Mouse (Mus musculus) liver, embryonic 15.5 days (tissue): Measurements from ENCODE around the gene Plcl2. TPM values are rescaled to one million over a fixed set of nuclear protein-coding genes. Genes with fewer than 3 reads are reported as not detected.

Experiments used
- ATAC-seq: fragments of 200-750 bp; cut with Nextera tagmentation; 2 replicates; pipeline ENCODE4 v1.8.0; 2017; ENCODE audit warnings: moderate number of reproducible peaks, mild to moderate bottlenecking, moderate library complexity; ENCODE audit not compliant: insufficient read depth
- H3K27ac ChIP-seq: fragments of 300-500 bp; sonication (generic); replicated peaks from 2 replicates; pipeline ENCODE4 v1.5.1; 2015; ENCODE audit warnings: mild to moderate bottlenecking, inconsistent platforms
- H3K27me3 ChIP-seq: fragments of 300-500 bp; sonication (generic); 2 replicates; pipeline ENCODE4 v1.6.1; 2015; ENCODE audit warnings: mild to moderate bottlenecking, inconsistent platforms
- H3K36me3 ChIP-seq: fragments of 300-500 bp; sonication (generic); replicated peaks from 2 replicates; pipeline ENCODE4 v1.6.1; 2015; ENCODE audit warnings: moderate library complexity, mild to moderate bottlenecking, inconsistent platforms
- H3K4me1 ChIP-seq: fragments of 300-500 bp; sonication (generic); replicated peaks from 2 replicates; pipeline ENCODE4 v1.6.1; 2015; ENCODE audit warnings: inconsistent platforms
- H3K4me2 ChIP-seq: fragments of 300-500 bp; sonication (generic); 2 replicates; pipeline ENCODE4 v1.6.1; 2015; ENCODE audit warnings: moderate library complexity, mild to moderate bottlenecking, inconsistent platforms
- H3K4me3 ChIP-seq: fragments of 300-500 bp; sonication (generic); replicated peaks from 2 replicates; pipeline ENCODE4 v1.5.1; 2015; ENCODE audit warnings: mild to moderate bottlenecking, inconsistent platforms
- H3K9ac ChIP-seq: fragments of 300-500 bp; sonication (generic); 2 replicates; pipeline ENCODE4 v1.6.1; 2015; ENCODE audit warnings: moderate library complexity, mild to moderate bottlenecking, inconsistent platforms
- H3K9me3 ChIP-seq: fragments of 300-500 bp; sonication (generic); replicated peaks from 2 replicates; pipeline ENCODE4 v1.6.1; 2016; ENCODE audit warnings: inconsistent platforms
- WGBS: fragments of 180-500 bp; shearing (Covaris S2); methylation state at CpG from one replicate; pipeline ENCODE4 v1.1.7; 2015; ENCODE audit warnings: mixed read lengths; ENCODE audit not compliant: insufficient replicate concordance; 5-methylcytosine and 5-hydroxymethylcytosine counted together
- polyA plus RNA-seq: library from polyadenylated mRNA; unstranded; fragments of >200 nt; fragmentation: Nextera tagmentation; extraction: Ambion mirVana; gene quantifications from 2 replicates; pipeline ENCODE4 v1.2.1, GENCODE M21; 2015

Gene Plcl2
- polyA plus RNA-seq, 1 experiment from 2014 or later: 1.6 TPM

- H3K4me1 ChIP-seq: no peaks in the 10 kb centered on the region
Observed at GRCm38 (mm10) chr17:50724376-50724775, 215.2 kb downstream of the Plcl2 start.

GRCm38 (mm10) chr17:50726265-50726664 is 217.1 kb downstream of the Plcl2 start:
- no peak overlapping the region for H3K27ac ChIP-seq
- no peak overlapping the region for H3K4me2 ChIP-seq
- H3K9me3 ChIP-seq: no peaks in the 10 kb centered on the region
- WGBS: 64% methylated on average over 2 of the region's 2 CpGs
- no peaks in the 10 kb centered on the region for H3K4me1 ChIP-seq
- H3K9ac ChIP-seq: no peak overlapping the region
- H3K4me3 ChIP-seq: no peak overlapping the region
- no peaks in the 10 kb centered on the region for H3K27me3 ChIP-seq
- H3K36me3 ChIP-seq: no peaks in the 10 kb centered on the region
- ATAC-seq: no peak

More at GRCm38 (mm10) chr17:50724376-50724775, 215.2 kb downstream of the Plcl2 start:
- Histone ChIP-seq H3K27me3 (no peaks in the 10 kb centered on the region), H3K9ac (no peak overlapping the region), H3K9me3 (no peaks in the 10 kb centered on the region), H3K4me2 (no peak overlapping the region), H3K36me3 (no peaks in the 10 kb centered on the region), H3K27ac (no peak overlapping the region), H3K4me3 (no peak overlapping the region)
- no peak for ATAC-seq
- 80% methylated on average over 2 of the region's 2 CpGs for WGBS

DNA sequence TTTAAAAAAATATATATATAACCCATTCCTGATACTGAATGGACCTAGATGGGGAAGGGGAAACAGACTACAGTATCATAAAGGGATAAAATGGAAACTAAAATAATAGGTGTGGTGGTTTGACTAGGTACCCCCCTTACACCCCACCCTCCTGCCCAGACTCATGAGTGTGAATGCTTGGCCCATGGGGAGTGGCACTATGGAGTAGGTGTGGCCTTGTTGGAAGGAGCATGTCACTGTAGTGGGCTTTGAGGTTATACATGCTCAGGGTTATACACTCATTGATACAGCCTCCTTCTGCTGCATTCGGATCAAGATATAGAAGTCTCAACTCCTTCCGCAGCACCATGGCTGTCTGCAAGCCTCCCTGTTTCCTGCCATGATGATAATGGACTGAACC is 219.8 kb downstream of the Plcl2 start:
- Histone ChIP-seq H3K27ac (no peak overlapping the region), H3K4me1 (no peaks in the 10 kb centered on the region), H3K36me3 (no peaks in the 10 kb centered on the region), H3K9me3 (no peaks in the 10 kb centered on the region), H3K27me3 (no peaks in the 10 kb centered on the region), H3K4me3 (no peak overlapping the region), H3K9ac (no peak overlapping the region), H3K4me2 (no peak overlapping the region)
- ATAC-seq: no peak
- WGBS: 44% methylated on average over 2 of the region's 2 CpGs

DNA sequence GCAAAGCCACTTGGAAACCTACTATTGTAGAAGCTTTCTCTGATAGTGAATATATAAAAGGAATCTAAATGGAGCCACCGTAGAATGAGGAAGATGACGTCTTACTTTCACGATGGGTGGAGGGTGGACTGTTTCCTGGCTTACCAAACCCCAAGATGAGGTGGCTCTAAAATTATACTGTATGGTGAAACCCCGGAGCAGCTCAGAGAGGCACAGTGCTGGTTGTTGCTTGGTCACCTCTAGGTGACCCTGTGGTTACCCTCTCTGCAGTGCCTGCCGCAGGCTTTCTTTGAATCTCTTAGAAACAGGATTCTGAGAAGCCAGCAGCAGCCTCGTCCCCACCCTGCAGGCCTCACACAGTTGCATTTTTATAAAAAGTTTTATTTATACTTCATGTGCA is 220.4 kb downstream of the Plcl2 start:
- no peak overlapping the region for H3K4me2 ChIP-seq
- no peak for ATAC-seq

GRCm38 (mm10) chr17:50730896-50731295 is 221.7 kb downstream of the Plcl2 start:
- Histone ChIP-seq H3K36me3 (no peaks in the 10 kb centered on the region), H3K9me3 (no peaks in the 10 kb centered on the region), H3K4me3 (no peak overlapping the region), H3K4me2 (no peak overlapping the region), H3K9ac (no peak overlapping the region), H3K27me3 (no peaks in the 10 kb centered on the region), H3K27ac (no peak overlapping the region), H3K4me1 (peaks cover 2% of the 10 kb centered on the region; the same call in 1 of the 2 replicates)
- no peak for ATAC-seq
- 61% methylated on average over 2 of the region's 2 CpGs for WGBS

More for the DNA sequence above, 220.4 kb downstream of the Plcl2 start:
- Histone ChIP-seq H3K27ac (no peak overlapping the region), H3K27me3 (no peaks in the 10 kb centered on the region), H3K9ac (no peak overlapping the region), H3K36me3 (no peaks in the 10 kb centered on the region), H3K4me1 (no peaks in the 10 kb centered on the region), H3K9me3 (no peaks in the 10 kb centered on the region), H3K4me3 (no peak overlapping the region)
- WGBS: 15% methylated on average over 6 of the region's 6 CpGs

GRCm38 (mm10) chr17:50731876-50732275 is 222.7 kb downstream of the Plcl2 start:
- H3K9me3 ChIP-seq: no peaks in the 10 kb centered on the region
- H3K27ac ChIP-seq: no peak overlapping the region
- ATAC-seq: no peak

DNA sequence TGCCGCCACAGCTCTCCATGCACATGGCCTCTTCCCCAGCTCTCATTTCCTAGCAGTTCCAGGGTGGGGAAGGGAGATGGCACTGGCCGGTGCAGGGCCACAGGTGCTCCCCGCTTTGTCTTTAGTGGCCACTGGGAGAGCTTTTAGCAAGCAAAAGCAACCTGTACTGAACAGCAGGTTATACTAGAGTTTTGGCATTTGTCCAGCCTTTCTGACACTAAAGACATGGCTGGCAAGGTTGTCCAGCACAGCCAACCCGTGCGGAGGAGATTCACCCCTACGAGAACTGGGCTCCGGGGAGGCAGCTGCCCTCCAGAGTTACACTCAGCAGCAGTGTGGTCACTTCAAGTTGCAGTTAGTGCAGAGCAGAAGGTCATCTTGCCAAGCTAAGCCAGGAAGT is 224.2 kb downstream of the Plcl2 start:
- Histone ChIP-seq H3K36me3 (no peaks in the 10 kb centered on the region), H3K9ac (no peak overlapping the region), H3K9me3 (no peaks in the 10 kb centered on the region), H3K4me3 (no peak overlapping the region), H3K27ac (no peak overlapping the region), H3K4me1 (peaks cover 9% of the 10 kb centered on the region; the same call in 1 of the 2 replicates), H3K27me3 (no peaks in the 10 kb centered on the region), H3K4me2 (no peak overlapping the region)
- no peak for ATAC-seq
- 80% methylated on average over 7 of the region's 7 CpGs for WGBS

More at GRCm38 (mm10) chr17:50731876-50732275, 222.7 kb downstream of the Plcl2 start:
- Histone ChIP-seq H3K4me3 (no peak overlapping the region), H3K27me3 (no peaks in the 10 kb centered on the region), H3K4me2 (no peak overlapping the region), H3K9ac (no peak overlapping the region), H3K4me1 (peaks cover 9% of the 10 kb centered on the region; the same call in 1 of the 2 replicates), H3K36me3 (no peaks in the 10 kb centered on the region)
- WGBS: 52% methylated on average over 5 of the region's 5 CpGs

DNA sequence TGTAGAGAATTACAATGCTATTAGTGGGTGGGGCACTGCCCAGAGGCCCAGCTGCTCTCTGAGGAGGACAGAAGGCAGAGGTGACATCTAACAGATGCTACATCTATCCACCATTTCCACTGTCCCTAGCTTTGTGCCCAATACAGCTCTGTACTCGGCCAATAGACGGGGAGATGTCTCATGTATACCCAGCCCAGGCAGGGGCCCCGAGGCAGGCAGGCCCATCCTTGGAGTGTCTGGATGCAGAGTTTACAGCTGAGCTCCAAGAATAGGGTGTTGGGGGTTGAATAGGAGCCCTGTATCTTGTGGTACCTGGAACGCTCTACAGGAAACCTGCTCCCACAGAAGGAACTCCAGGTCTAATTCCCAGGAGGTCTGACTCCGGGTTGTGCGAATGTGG is 225.6 kb downstream of the Plcl2 start:
- H3K27me3 ChIP-seq: no peaks in the 10 kb centered on the region

GRCm38 (mm10) chr17:50735382-50735954 is 226.3 kb downstream of the Plcl2 start:
- peaks cover 9% of the 10 kb centered on the region; the same call in 1 of the 2 replicates for H3K4me1 ChIP-seq
- H3K4me2 ChIP-seq: no peak overlapping the region
- H3K27me3 ChIP-seq: no peaks in the 10 kb centered on the region
- H3K9me3 ChIP-seq: no peaks in the 10 kb centered on the region
- no peak for ATAC-seq
- WGBS: 57% methylated on average over 4 of the region's 4 CpGs
- H3K36me3 ChIP-seq: no peaks in the 10 kb centered on the region
- H3K27ac ChIP-seq: 0 out of 2 replicates have a peak overlapping the region, but pooled peaks have one; percentile 7
- H3K9ac ChIP-seq: no peak overlapping the region
- no peak overlapping the region for H3K4me3 ChIP-seq

More for the DNA sequence above, 225.6 kb downstream of the Plcl2 start:
- Histone ChIP-seq H3K4me1 (peaks cover 9% of the 10 kb centered on the region; the same call in 1 of the 2 replicates), H3K4me2 (no peak overlapping the region), H3K36me3 (no peaks in the 10 kb centered on the region), H3K9me3 (no peaks in the 10 kb centered on the region), H3K4me3 (no peak overlapping the region), H3K9ac (no peak overlapping the region), H3K27ac (no peak overlapping the region)
- no peak for ATAC-seq
- 66% methylated on average over 6 of the region's 6 CpGs for WGBS

- Histone ChIP-seq H3K4me2 (no peak overlapping the region), H3K27me3 (no peaks in the 10 kb centered on the region), H3K36me3 (no peaks in the 10 kb centered on the region), H3K27ac (peak overlapping the region; percentile 7; the same call in 1 of the 2 replicates), H3K4me3 (no peak overlapping the region), H3K9ac (no peak overlapping the region), H3K9me3 (no peaks in the 10 kb centered on the region), H3K4me1 (peaks cover 9% of the 10 kb centered on the region; the same call in 1 of the 2 replicates)
- no peak for ATAC-seq
- WGBS: 41% methylated on average over 8 of the region's 8 CpGs
Observed at GRCm38 (mm10) chr17:50735955-50736533, 226.8 kb downstream of the Plcl2 start.

DNA sequence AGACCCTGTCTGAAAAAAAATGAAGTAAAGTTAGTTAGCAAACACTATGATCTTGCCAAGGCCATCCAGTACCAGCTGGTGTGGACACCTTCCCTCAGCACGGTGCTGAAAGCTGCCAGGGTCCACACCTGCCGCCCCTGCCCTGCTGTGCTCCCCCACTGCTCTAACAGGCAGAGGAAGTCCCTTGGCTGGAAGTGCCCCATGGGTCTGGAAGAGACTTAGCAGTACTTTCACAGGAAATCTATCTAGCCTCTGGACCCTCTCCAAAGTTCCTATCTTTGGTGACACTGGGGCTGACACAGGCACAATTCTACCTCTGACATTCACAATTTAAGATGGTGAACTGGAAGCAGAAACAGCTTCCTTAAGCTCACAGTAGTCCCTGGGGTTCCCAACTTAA is 227.9 kb downstream of the Plcl2 start:
- H3K4me2 ChIP-seq: no peak overlapping the region
- H3K27me3 ChIP-seq: no peaks in the 10 kb centered on the region
- 27% methylated on average over 2 of the region's 2 CpGs for WGBS
- no peak overlapping the region for H3K9ac ChIP-seq
- peaks cover 9% of the 10 kb centered on the region; the same call in 1 of the 2 replicates for H3K4me1 ChIP-seq
- no peak overlapping the region for H3K27ac ChIP-seq
- no peaks in the 10 kb centered on the region for H3K36me3 ChIP-seq
- ATAC-seq: no peak
- no peaks in the 10 kb centered on the region for H3K9me3 ChIP-seq
- no peak overlapping the region for H3K4me3 ChIP-seq
